Mouse (Mus musculus): ENCODE results near the gene Selenos. TPM values are rescaled to one million over a fixed set of nuclear protein-coding genes. Genes with fewer than 3 reads are reported as not detected.

The Selenos gene
- polyA plus RNA-seq, 1 experiment, result 113 TPM

GRCm38 (mm10) chr7:66107206-66107605, 27.8 kb downstream of the Selenos start:
- DNase-seq, result no peak
- Histone ChIP-seq H3K4me1 (ENCODE audit: control insufficient read depth, insufficient read depth, low read length) (no peaks in the 10 kb centered on the region; the same call in 1 of the 2 replicates), H3K27me3 (ENCODE audit: control insufficient read depth, insufficient read depth, low read length) (no peaks in the 10 kb centered on the region), H3K27ac (ENCODE audit: insufficient read depth, low read length) (no peak overlapping the region), H3K4me3 (replicated peaks; ENCODE audit: insufficient read depth, low read depth, low read length) (no peak overlapping the region)
- TF ChIP-seq POLR2A (IDR thresholded peaks at IDR 0.05; ENCODE audit: borderline replicate concordance, insufficient read depth, low read length) (no peak), CTCF (IDR thresholded peaks at IDR 0.05; ENCODE audit: borderline replicate concordance, insufficient read depth, low read depth, low read length) (no peak)
- WGBS, result 67% methylated on average over 11 of the region's 11 CpGs

GRCm38 (mm10) chr7:66107930-66108329, 28.5 kb downstream of the Selenos start:
- TF ChIP-seq POLR2A (IDR thresholded peaks at IDR 0.05; ENCODE audit: borderline replicate concordance, insufficient read depth, low read length) (no peak), CTCF (IDR thresholded peaks at IDR 0.05; ENCODE audit: borderline replicate concordance, insufficient read depth, low read depth, low read length) (peak; percentile 30; the same call in 1 of the 2 replicates)
- Histone ChIP-seq H3K27ac (ENCODE audit: insufficient read depth, low read length) (no peak overlapping the region), H3K4me3 (replicated peaks; ENCODE audit: insufficient read depth, low read depth, low read length) (no peak overlapping the region), H3K27me3 (ENCODE audit: control insufficient read depth, insufficient read depth, low read length) (no peaks in the 10 kb centered on the region), H3K4me1 (ENCODE audit: control insufficient read depth, insufficient read depth, low read length) (no peaks in the 10 kb centered on the region; the same call in 1 of the 2 replicates)
- peak in 1 of 2 experiments; percentile 29 for DNase-seq
- WGBS, result 7% methylated on average over 7 of the region's 7 CpGs

GRCm38 (mm10) chr7:66108961-66109854, 29.8 kb downstream of the Selenos start, which contains the start of gene Chsy1:
Gene Chsy1, plus strand, starts transcription at chr7:66109515.
- no peaks in the 10 kb centered on the region; the same call in 1 of the 2 replicates for H3K4me1 ChIP-seq (ENCODE audit: control insufficient read depth, insufficient read depth, low read length)
- DNase-seq, result peak; percentile 87 to 92
- no peaks in the 10 kb centered on the region for H3K27me3 ChIP-seq (ENCODE audit: control insufficient read depth, insufficient read depth, low read length)
- peak within 1 kb of the TSS; percentile 70 for H3K4me3 ChIP-seq (replicated peaks; ENCODE audit: insufficient read depth, low read depth, low read length)
- H3K27ac ChIP-seq (ENCODE audit: insufficient read depth, low read length), result peak within 1 kb of the TSS; percentile 58
- WGBS, result 5% methylated on average over 111 of the region's 123 CpGs
- TF ChIP-seq CTCF (IDR thresholded peaks at IDR 0.05; ENCODE audit: borderline replicate concordance, insufficient read depth, low read depth, low read length) (no peak), POLR2A (IDR thresholded peaks at IDR 0.05; ENCODE audit: borderline replicate concordance, insufficient read depth, low read length) (no peak)

- Histone ChIP-seq H3K4me3 (replicated peaks; ENCODE audit: insufficient read depth, low read depth, low read length) (peak overlapping the region; percentile 70), H3K27ac (ENCODE audit: insufficient read depth, low read length) (peak overlapping the region; percentile 58; the same call in 1 of the 2 replicates), H3K27me3 (ENCODE audit: control insufficient read depth, insufficient read depth, low read length) (no peaks in the 10 kb centered on the region), H3K4me1 (ENCODE audit: control insufficient read depth, insufficient read depth, low read length) (no peaks in the 10 kb centered on the region; the same call in 1 of the 2 replicates)
- no peak for TF ChIP-seq CTCF (IDR thresholded peaks at IDR 0.05; ENCODE audit: borderline replicate concordance, insufficient read depth, low read depth, low read length)
- TF ChIP-seq POLR2A (IDR thresholded peaks at IDR 0.05; ENCODE audit: borderline replicate concordance, insufficient read depth, low read length), result no peak
- peak; percentile 49 to 60 for DNase-seq
- 4% methylated on average over 72 of the region's 77 CpGs for WGBS
Observed at GRCm38 (mm10) chr7:66109855-66110635, 30.6 kb downstream of the Selenos start.

GRCm38 (mm10) chr7:66110636-66111112, 31.2 kb downstream of the Selenos start:
- H3K4me3 ChIP-seq (replicated peaks; ENCODE audit: insufficient read depth, low read depth, low read length), result peak overlapping the region; percentile 70
- H3K27me3 ChIP-seq (ENCODE audit: control insufficient read depth, insufficient read depth, low read length), result no peaks in the 10 kb centered on the region
- no peaks in the 10 kb centered on the region; the same call in 1 of the 2 replicates for H3K4me1 ChIP-seq (ENCODE audit: control insufficient read depth, insufficient read depth, low read length)
- H3K27ac ChIP-seq (ENCODE audit: insufficient read depth, low read length), result no peak overlapping the region
- TF ChIP-seq CTCF (IDR thresholded peaks at IDR 0.05; ENCODE audit: borderline replicate concordance, insufficient read depth, low read depth, low read length) (no peak), POLR2A (IDR thresholded peaks at IDR 0.05; ENCODE audit: borderline replicate concordance, insufficient read depth, low read length) (no peak)
- WGBS, result 16% methylated on average over 10 of the region's 10 CpGs
- DNase-seq, result peak in 1 of 2 experiments; percentile 21

- no peak for DNase-seq
- 79% methylated on average over 10 of the region's 10 CpGs for WGBS
Observed at GRCm38 (mm10) chr7:66111211-66111610, 31.8 kb downstream of the Selenos start.

GRCm38 (mm10) chr7:66113561-66113960, 34.1 kb downstream of the Selenos start:
- H3K27me3 ChIP-seq (ENCODE audit: control insufficient read depth, insufficient read depth, low read length), result no peaks in the 10 kb centered on the region
- DNase-seq, result no peak
- TF ChIP-seq CTCF (IDR thresholded peaks at IDR 0.05; ENCODE audit: borderline replicate concordance, insufficient read depth, low read depth, low read length), result no peak
- no peak for TF ChIP-seq POLR2A (IDR thresholded peaks at IDR 0.05; ENCODE audit: borderline replicate concordance, insufficient read depth, low read length)
- peaks cover 7% of the 10 kb centered on the region for H3K4me1 ChIP-seq (ENCODE audit: control insufficient read depth, insufficient read depth, low read length)
- H3K4me3 ChIP-seq (replicated peaks; ENCODE audit: insufficient read depth, low read depth, low read length), result no peak overlapping the region
- WGBS, result 91% methylated on average over 3 of the region's 3 CpGs
- H3K27ac ChIP-seq (ENCODE audit: insufficient read depth, low read length), result no peak overlapping the region

More at GRCm38 (mm10) chr7:66111211-66111610, 31.8 kb downstream of the Selenos start:
- peak overlapping the region; percentile 19 for H3K4me3 ChIP-seq (replicated peaks; ENCODE audit: insufficient read depth, low read depth, low read length)
- no peak for TF ChIP-seq CTCF (IDR thresholded peaks at IDR 0.05; ENCODE audit: borderline replicate concordance, insufficient read depth, low read depth, low read length)
- no peak for TF ChIP-seq POLR2A (IDR thresholded peaks at IDR 0.05; ENCODE audit: borderline replicate concordance, insufficient read depth, low read length)
- no peaks in the 10 kb centered on the region for H3K27me3 ChIP-seq (ENCODE audit: control insufficient read depth, insufficient read depth, low read length)
- H3K4me1 ChIP-seq (ENCODE audit: control insufficient read depth, insufficient read depth, low read length), result no peaks in the 10 kb centered on the region; the same call in 1 of the 2 replicates
- H3K27ac ChIP-seq (ENCODE audit: insufficient read depth, low read length), result no peak overlapping the region
